Mouse (Mus musculus): Measurements from ENCODE around the gene Ncstn. TPM values are rescaled to one million over a fixed set of nuclear protein-coding genes. Genes with fewer than 3 reads are reported as not detected.

Ncstn gene
- total RNA-seq, 2 experiments from 2014 or later = 57.1 to 60.1 TPM

- no peak for DNase-seq
Observed at GRCm38 (mm10) chr1:172071556-172071955, 11.0 kb downstream of the Ncstn start.

GRCm38 (mm10) chr1:172070227-172070626 is 12.4 kb downstream of the Ncstn start:
- DNase-seq = no peak

GRCm38 (mm10) chr1:172064613-172065141 is 17.9 kb downstream of the Ncstn start:
- DNase-seq = peak; percentile 33 to 56

- DNase-seq = no peak
Observed at GRCm38 (mm10) chr1:172063291-172064023, 19.1 kb downstream of the Ncstn start.

GRCm38 (mm10) chr1:172062101-172062500 is 20.5 kb downstream of the Ncstn start:
- no peak for DNase-seq

- DNase-seq = no peak
Observed at GRCm38 (mm10) chr1:172061217-172061616, 21.4 kb downstream of the Ncstn start.

GRCm38 (mm10) chr1:172060659-172061058 is 21.9 kb downstream of the Ncstn start:
- DNase-seq = no peak

GRCm38 (mm10) chr1:172058874-172059273 is 23.7 kb downstream of the Ncstn start:
- no peak for DNase-seq

- DNase-seq = no peak
Observed at GRCm38 (mm10) chr1:172058321-172058720, 24.3 kb downstream of the Ncstn start.

- no peak for DNase-seq
Observed at GRCm38 (mm10) chr1:172057491-172057921, 25.1 kb downstream of the Ncstn start, which contains the start of gene Nhlh1. Gene Nhlh1, minus strand, starts transcription at chr1:172057573.

- no peak for DNase-seq
Observed at GRCm38 (mm10) chr1:172056251-172056650, 26.3 kb downstream of the Ncstn start.

- DNase-seq = no peak
Observed at GRCm38 (mm10) chr1:172053541-172054440, 28.8 kb downstream of the Ncstn start.

- DNase-seq = no peak
Observed at GRCm38 (mm10) chr1:172052766-172053279, 29.8 kb downstream of the Ncstn start.

- DNase-seq = no peak
Observed at GRCm38 (mm10) chr1:172049131-172049782, 33.3 kb downstream of the Ncstn start.

- DNase-seq = no peak
Observed at GRCm38 (mm10) chr1:172048241-172048734, 34.3 kb downstream of the Ncstn start.

- peak; percentile 54 to 66 for DNase-seq
Observed at GRCm38 (mm10) chr1:172046938-172047337, 35.7 kb downstream of the Ncstn start.

- DNase-seq = no peak
Observed at GRCm38 (mm10) chr1:172046410-172046809, 36.2 kb downstream of the Ncstn start.

- no peak for DNase-seq
Observed at GRCm38 (mm10) chr1:172029914-172030313, 52.7 kb downstream of the Ncstn start.

- DNase-seq = no peak
Observed at GRCm38 (mm10) chr1:172028394-172029275, 54.0 kb downstream of the Ncstn start, which contains the start of gene Vangl2. Gene Vangl2, minus strand, starts transcription at chr1:172028444.

- no peak for DNase-seq
Observed at GRCm38 (mm10) chr1:172027809-172028102, 54.8 kb downstream of the Ncstn start.
